Mouse (Mus musculus): ENCODE results near the gene Dlx3.

DNA sequence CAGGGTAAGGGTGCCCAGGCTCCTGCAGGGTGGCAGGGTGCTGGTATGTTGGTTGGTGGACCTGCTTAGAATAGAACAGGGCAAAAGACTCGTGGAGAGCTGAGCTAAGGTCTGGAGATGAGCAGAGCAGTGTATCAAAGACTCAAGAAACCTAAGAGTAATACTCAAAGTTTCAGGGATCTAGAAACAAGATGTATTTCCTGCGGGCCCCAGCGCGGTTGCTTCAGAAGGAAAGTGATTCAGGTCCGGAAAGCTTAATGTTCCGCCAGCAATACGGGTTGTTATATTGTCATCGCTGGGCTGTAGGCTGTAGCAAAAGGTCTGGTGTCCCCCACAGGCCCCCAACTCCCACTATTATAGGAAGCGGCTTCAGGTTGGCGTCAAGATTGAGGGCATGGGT lies 22.3 kb downstream of the Dlx3 start:
- TF ChIP-seq POLR2A (IDR thresholded peaks at IDR 0.05; ENCODE audit: extremely low read depth, insufficient read depth, low read length) (no peak), CTCF (IDR thresholded peaks at IDR 0.05; ENCODE audit: extremely low read depth, insufficient read depth, low read length) (no peak)
